Mouse (Mus musculus): ENCODE measurements around the gene Gm47985. TPM values are rescaled to one million over a fixed set of nuclear protein-coding genes. Genes with fewer than 3 reads are reported as not detected.

The Gm47985 gene
- polyA plus RNA-seq, 1 experiment from 2014 or later, result not detected

DNA sequence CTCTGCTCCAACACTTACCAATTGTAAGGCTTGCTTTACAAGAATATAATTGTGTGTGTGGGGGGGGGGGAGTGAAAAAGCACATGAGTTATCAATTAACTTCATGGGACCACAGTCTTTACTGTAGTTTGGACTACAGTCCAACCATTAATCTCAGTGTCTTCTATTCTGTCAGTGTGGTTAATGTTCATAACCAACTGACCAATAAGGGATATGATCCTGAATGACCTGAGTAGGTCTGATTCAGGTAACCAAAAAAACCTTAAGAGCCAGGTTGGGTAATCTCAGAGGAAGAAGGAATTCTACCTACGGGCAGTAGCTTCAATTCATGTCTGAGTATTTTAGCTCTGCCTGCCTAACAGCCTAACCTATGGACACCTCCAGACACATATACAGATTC is 42.2 kb downstream of the Gm47985 start:
- Histone ChIP-seq H3K36me3 (ENCODE audit: inconsistent target) (no peaks in the 10 kb centered on the region), H3K79me2 (ENCODE audit: inconsistent target) (no peaks in the 10 kb centered on the region), H3K4me3 (ENCODE audit: inconsistent target) (no peak overlapping the region), H3K27ac (no peak overlapping the region)
- 100% methylated on average over 1 of the region's 1 CpGs for WGBS (ENCODE audit: missing documents)

GRCm38 (mm10) chr1:151227506-151227905 is 45.2 kb downstream of the Gm47985 start:
- 71% methylated on average over 8 of the region's 8 CpGs for WGBS (ENCODE audit: missing documents)
- Histone ChIP-seq H3K36me3 (ENCODE audit: inconsistent target) (no peaks in the 10 kb centered on the region), H3K4me3 (ENCODE audit: inconsistent target) (no peak overlapping the region), H3K27ac (no peak overlapping the region), H3K79me2 (ENCODE audit: inconsistent target) (no peaks in the 10 kb centered on the region)

GRCm38 (mm10) chr1:151228320-151228989 is 46.1 kb downstream of the Gm47985 start:
- Histone ChIP-seq H3K27ac (no peak overlapping the region), H3K36me3 (ENCODE audit: inconsistent target) (no peaks in the 10 kb centered on the region)
- 43% methylated on average over 1 of the region's 1 CpGs for WGBS (ENCODE audit: missing documents)

GRCm38 (mm10) chr1:151232346-151232745 is 50.0 kb downstream of the Gm47985 start:
- no peak overlapping the region for H3K4me3 ChIP-seq (ENCODE audit: inconsistent target)
- H3K27ac ChIP-seq, result no peak overlapping the region
- H3K79me2 ChIP-seq (ENCODE audit: inconsistent target), result no peaks in the 10 kb centered on the region
- 91% methylated on average over 3 of the region's 3 CpGs for WGBS (ENCODE audit: missing documents)
- H3K36me3 ChIP-seq (ENCODE audit: inconsistent target), result no peaks in the 10 kb centered on the region

More at GRCm38 (mm10) chr1:151228320-151228989, 46.1 kb downstream of the Gm47985 start:
- Histone ChIP-seq H3K79me2 (ENCODE audit: inconsistent target) (no peaks in the 10 kb centered on the region), H3K4me3 (ENCODE audit: inconsistent target) (no peak overlapping the region)

GRCm38 (mm10) chr1:151233756-151234155 is 51.4 kb downstream of the Gm47985 start:
- no peaks in the 10 kb centered on the region for H3K36me3 ChIP-seq (ENCODE audit: inconsistent target)
- no peaks in the 10 kb centered on the region for H3K79me2 ChIP-seq (ENCODE audit: inconsistent target)
- H3K27ac ChIP-seq, result no peak overlapping the region
- 86% methylated on average over 3 of the region's 3 CpGs for WGBS (ENCODE audit: missing documents)
- H3K4me3 ChIP-seq (ENCODE audit: inconsistent target), result no peak overlapping the region

Other genes with a start within 250 kb of the Gm47985 start
- not detected in 3 replicates for gene Hmcn1, start 189.1 kb upstream of the Gm47985 start, polyA plus RNA-seq (2018)
- gene Gm8947, start 9.8 kb downstream of the Gm47985 start, polyA plus RNA-seq (2018), result not detected in 3 replicates
- gene Gm47995, start 15.9 kb downstream of the Gm47985 start, polyA plus RNA-seq (2018), result not detected in 3 replicates
- not detected in 3 replicates for gene 3110040M04Rik, start 21.6 kb downstream of the Gm47985 start, polyA plus RNA-seq (2018)
- not detected in 3 replicates for gene Gm47996, start 27.6 kb downstream of the Gm47985 start, polyA plus RNA-seq (2018)
- gene Ivns1abp, start 161.9 kb downstream of the Gm47985 start, polyA plus RNA-seq (2018), result 48.2 to 82.7 TPM (median 58.0 TPM) in 3 replicates
- gene Swt1, start 245.9 kb downstream of the Gm47985 start, polyA plus RNA-seq (2018), result 9.9 to 17.7 TPM (median 12.1 TPM) in 3 replicates
- gene Trmt1l, start 246.0 kb downstream of the Gm47985 start, polyA plus RNA-seq (2018), result 22.5 to 28.2 TPM (median 26.3 TPM) in 3 replicates